Mouse (Mus musculus) frontal cortex, adult (tissue): ENCODE results near the gene Ralgps1.
A peak's percentile ranks its signal among the peaks of the same experiment; 100 is the strongest.

Source experiments
- ATAC-seq: cut with Nextera tagmentation; 2 replicates; pipeline ENCODE4 v1.9.2; 2017; ENCODE audit warnings: mild to moderate bottlenecking, moderate library complexity, mixed read lengths; ENCODE audit not compliant: low TSS enrichment

Ralgps1 gene

GRCm38 (mm10) chr2:33370777-33371647 lies at the start of gene Ralgps1:
TSS of gene Ralgps1 (minus strand) at chr2:33371486.
- peak; percentile 94 for ATAC-seq

- no peak for ATAC-seq
These were observed 46.2 kb upstream of the Ralgps1 start for GRCm38 (mm10) chr2:33417454-33417853.

GRCm38 (mm10) chr2:33414019-33414418 lies 42.7 kb upstream of the Ralgps1 start:
- no peak for ATAC-seq

- peak; percentile 31 for ATAC-seq
These were observed 40.8 kb upstream of the Ralgps1 start for GRCm38 (mm10) chr2:33412111-33412510.

- ATAC-seq, result no peak
These were observed 32.3 kb upstream of the Ralgps1 start for GRCm38 (mm10) chr2:33403511-33404003.

- ATAC-seq, result no peak
These were observed 31.4 kb upstream of the Ralgps1 start for GRCm38 (mm10) chr2:33402638-33403037.

- peak; percentile 75 for ATAC-seq
These were observed 30.9 kb upstream of the Ralgps1 start for GRCm38 (mm10) chr2:33402236-33402635.

- ATAC-seq, result peak; percentile 42; the same call in 1 of the 2 replicates
These were observed 29.9 kb upstream of the Ralgps1 start for GRCm38 (mm10) chr2:33401217-33401616.

GRCm38 (mm10) chr2:33400541-33400940 lies 29.3 kb upstream of the Ralgps1 start:
- no peak for ATAC-seq

GRCm38 (mm10) chr2:33399091-33399490 lies 27.8 kb upstream of the Ralgps1 start:
- ATAC-seq, result peak; percentile 25; the same call in 1 of the 2 replicates

- no peak for ATAC-seq
These were observed 25.8 kb upstream of the Ralgps1 start for GRCm38 (mm10) chr2:33397036-33397435.

GRCm38 (mm10) chr2:33395053-33395452 lies 23.8 kb upstream of the Ralgps1 start:
- ATAC-seq, result no peak

- ATAC-seq, result peak; percentile 81
These were observed 22.8 kb upstream of the Ralgps1 start for GRCm38 (mm10) chr2:33393951-33394635.

GRCm38 (mm10) chr2:33393021-33393420 lies 21.7 kb upstream of the Ralgps1 start:
- ATAC-seq, result no peak

- no peak; the same call in 1 of the 2 replicates for ATAC-seq
These were observed 542 bp upstream of the Ralgps1 start for GRCm38 (mm10) chr2:33371648-33372408.

GRCm38 (mm10) chr2:33370276-33370776 lies 960 bp downstream of the Ralgps1 start:
- no peak for ATAC-seq

GRCm38 (mm10) chr2:33369453-33369852 lies 1.8 kb downstream of the Ralgps1 start:
- no peak for ATAC-seq

GRCm38 (mm10) chr2:33368486-33368885 lies 2.8 kb downstream of the Ralgps1 start:
- no peak for ATAC-seq

- peak; percentile 29; the same call in 1 of the 2 replicates for ATAC-seq
These were observed 5.4 kb downstream of the Ralgps1 start for GRCm38 (mm10) chr2:33365703-33366471.

GRCm38 (mm10) chr2:33364656-33365055 lies 6.6 kb downstream of the Ralgps1 start:
- ATAC-seq, result no peak

GRCm38 (mm10) chr2:33363890-33364289 lies 7.4 kb downstream of the Ralgps1 start:
- no peak for ATAC-seq
